Mouse (Mus musculus): Measurements from ENCODE around the gene Cdkl4. TPM values are rescaled to one million over a fixed set of nuclear protein-coding genes. Genes with fewer than 3 reads are reported as not detected.

Gene Cdkl4
- total RNA-seq, 2 experiments from 2014 or later: 0.13 TPM; not detected in 1

- intact Hi-C loops (cut with DNase I): no loop called here
- no peak for DNase-seq (ENCODE audit: low spot score)
Measured at GRCm38 (mm10) chr17:80492274-80492673, 85.3 kb downstream of the Cdkl4 start.

- intact Hi-C loops (cut with DNase I): no loop called here
- no peak for DNase-seq (ENCODE audit: low spot score)
Measured at GRCm38 (mm10) chr17:80490166-80490565, 87.4 kb downstream of the Cdkl4 start.

GRCm38 (mm10) chr17:80488918-80489317 is 88.7 kb downstream of the Cdkl4 start:
- DNase-seq (ENCODE audit: low spot score): no peak

GRCm38 (mm10) chr17:80485160-80485559 is 92.5 kb downstream of the Cdkl4 start:
- DNase-seq (ENCODE audit: low spot score): no peak
- intact Hi-C loops (cut with DNase I): loop anchor here (2.0 kb wide), 1 partner anchor 68 kb away; no protein-coding TSS in a partner anchor

More at GRCm38 (mm10) chr17:80488918-80489317, 88.7 kb downstream of the Cdkl4 start:
- intact Hi-C loops (cut with DNase I): no loop called here

GRCm38 (mm10) chr17:80480855-80481224 is 96.8 kb downstream of the Cdkl4 start:
- intact Hi-C loops (cut with DNase I): no loop called here
- DNase-seq (ENCODE audit: low spot score): no peak

GRCm38 (mm10) chr17:80480031-80480854 is 97.4 kb downstream of the Cdkl4 start, which contains the start of gene Sos1:
Gene Sos1 (minus strand): TSS chr17:80480453.
- intact Hi-C loops (cut with DNase I): no loop called here

GRCm38 (mm10) chr17:80479295-80480030 is 98.2 kb downstream of the Cdkl4 start:
- intact Hi-C loops (cut with DNase I): no loop called here
- peak; percentile 38 for DNase-seq (ENCODE audit: low spot score)

More at GRCm38 (mm10) chr17:80480031-80480854, 97.4 kb downstream of the Cdkl4 start, which contains the start of gene Sos1:
- peak; percentile 92 for DNase-seq (ENCODE audit: low spot score)

- DNase-seq (ENCODE audit: low spot score): no peak
- intact Hi-C loops (cut with DNase I): no loop called here
Measured at GRCm38 (mm10) chr17:80477679-80478078, 99.9 kb downstream of the Cdkl4 start.

- DNase-seq (ENCODE audit: low spot score): no peak
- intact Hi-C loops (cut with DNase I): no loop called here
Measured at GRCm38 (mm10) chr17:80476496-80476895, 101.1 kb downstream of the Cdkl4 start.

Other genes with a start within 250 kb of the Cdkl4 start
- gene Gm10190, start 204.3 kb downstream of the Cdkl4 start, total RNA-seq (2021): not detected
- 10 to 100 TPM; 11.4 to 13.5 TPM for gene Sos1, start 97.4 kb downstream of the Cdkl4 start, total RNA-seq (2021)
- 10 to 100 TPM; 24.0 to 24.4 TPM for gene Map4k3, start 150.7 kb upstream of the Cdkl4 start, total RNA-seq (2021)